Mouse (Mus musculus) forelimb bud, embryonic 11.5 days (tissue): ENCODE results near the gene Usp20.

Experiments used
- DNase-seq: peaks from one replicate; pipeline ENCODE4 v3.0.0-alpha.2; 2012; ENCODE audit warnings: low read depth, low spot score

Usp20 gene

GRCm38 (mm10) chr2:31040043-31040442 lies 58.0 kb downstream of the Usp20 start:
- no peak for DNase-seq

- no peak for DNase-seq
Observed at GRCm38 (mm10) chr2:31040487-31040886, 58.4 kb downstream of the Usp20 start.

- DNase-seq, result no peak
Observed at GRCm38 (mm10) chr2:31041386-31041785, 59.3 kb downstream of the Usp20 start.

- no peak for DNase-seq
Observed at GRCm38 (mm10) chr2:31042881-31043280, 60.8 kb downstream of the Usp20 start.

GRCm38 (mm10) chr2:31043856-31044255 lies 61.8 kb downstream of the Usp20 start:
- DNase-seq, result no peak

- DNase-seq, result no peak
Observed at GRCm38 (mm10) chr2:31048037-31048436, 66.0 kb downstream of the Usp20 start.

GRCm38 (mm10) chr2:31052441-31052840 lies 70.4 kb downstream of the Usp20 start:
- DNase-seq, result no peak

GRCm38 (mm10) chr2:31053426-31053825 lies 71.3 kb downstream of the Usp20 start:
- DNase-seq, result no peak

GRCm38 (mm10) chr2:31053851-31054340 lies 71.8 kb downstream of the Usp20 start:
- no peak for DNase-seq

GRCm38 (mm10) chr2:31056070-31056469 lies 74.0 kb downstream of the Usp20 start:
- no peak for DNase-seq

- DNase-seq, result no peak
Observed at GRCm38 (mm10) chr2:31057549-31058177, 75.6 kb downstream of the Usp20 start.

- DNase-seq, result no peak
Observed at GRCm38 (mm10) chr2:31058443-31058842, 76.4 kb downstream of the Usp20 start.

- DNase-seq, result no peak
Observed at GRCm38 (mm10) chr2:31060271-31060670, 78.2 kb downstream of the Usp20 start.

GRCm38 (mm10) chr2:31060787-31061730 lies 79.0 kb downstream of the Usp20 start:
- DNase-seq, result no peak

GRCm38 (mm10) chr2:31061868-31062628 lies 80.0 kb downstream of the Usp20 start:
- DNase-seq, result no peak

- no peak for DNase-seq
Observed at GRCm38 (mm10) chr2:31066019-31066789, 84.1 kb downstream of the Usp20 start.

GRCm38 (mm10) chr2:31067059-31067595 lies 85.0 kb downstream of the Usp20 start:
- DNase-seq, result no peak

GRCm38 (mm10) chr2:31067696-31068245 lies 85.7 kb downstream of the Usp20 start:
- no peak for DNase-seq

GRCm38 (mm10) chr2:31068246-31069113 lies 86.4 kb downstream of the Usp20 start:
- peak; percentile 54 for DNase-seq

GRCm38 (mm10) chr2:31069114-31069445 lies 87.0 kb downstream of the Usp20 start:
- no peak for DNase-seq
